Mouse (Mus musculus) neural tube, embryonic 11.5 days (tissue): Measurements from ENCODE around the gene Tsg101. TPM values are rescaled to one million over a fixed set of nuclear protein-coding genes. Genes with fewer than 3 reads are reported as not detected.

Experiments
- ATAC-seq: fragments of 200-750 bp; cut with Nextera tagmentation; 2 replicates; pipeline ENCODE4 v1.8.0; 2017; ENCODE audit warnings: moderate number of reproducible peaks, mild to moderate bottlenecking, moderate TSS enrichment, moderate library complexity; ENCODE audit not compliant: insufficient read depth, low FRiP score, low TSS enrichment
- DNase-seq: peaks from one replicate; pipeline ENCODE4 v3.0.0-alpha.2; 2015; ENCODE audit warnings: low spot score
- H3K27ac ChIP-seq: fragments of 300-500 bp; sonication (generic); 2 replicates; pipeline ENCODE4 v1.5.1; 2014; ENCODE audit warnings: low read depth, mild to moderate bottlenecking, low read length
- H3K27me3 ChIP-seq: fragments of 300-500 bp; sonication (generic); 2 replicates; pipeline ENCODE4 v1.6.1; 2014; ENCODE audit warnings: mild to moderate bottlenecking, low read length, mixed read lengths; ENCODE audit not compliant: control insufficient read depth, insufficient read depth
- H3K36me3 ChIP-seq: fragments of 300-500 bp; sonication (generic); 2 replicates; pipeline ENCODE4 v1.6.1; 2014; ENCODE audit warnings: mild to moderate bottlenecking, low read length, moderate library complexity, mixed read lengths; ENCODE audit not compliant: control insufficient read depth, insufficient read depth
- H3K4me1 ChIP-seq: fragments of 300-500 bp; sonication (generic); 2 replicates; pipeline ENCODE4 v1.6.1; 2014; ENCODE audit warnings: low read length, mixed read lengths; ENCODE audit not compliant: control insufficient read depth, insufficient read depth
- H3K4me2 ChIP-seq: fragments of 300-500 bp; sonication (generic); 2 replicates; pipeline ENCODE4 v1.6.1; 2014; ENCODE audit warnings: low read depth, mild to moderate bottlenecking, moderate library complexity
- H3K4me3 ChIP-seq: fragments of 300-500 bp; sonication (generic); 2 replicates; pipeline ENCODE4 v1.5.1; 2014; ENCODE audit warnings: low read depth, low read length
- H3K9ac ChIP-seq: fragments of 300-500 bp; sonication (generic); 2 replicates; pipeline ENCODE4 v1.6.1; 2014; ENCODE audit warnings: mild to moderate bottlenecking, low read length
- H3K9me3 ChIP-seq: fragments of 300-500 bp; sonication (generic); 2 replicates; pipeline ENCODE4 v1.6.1; 2016; ENCODE audit warnings: low read length; ENCODE audit not compliant: control insufficient read depth
- WGBS: fragments of 180-500 bp; shearing (Covaris S2); extraction: QIAGEN DNeasy Blood & Tissue Kit; methylation state at CpG from one replicate; pipeline ENCODE4 v1.1.7; 2014; 5-methylcytosine and 5-hydroxymethylcytosine counted together
- polyA plus RNA-seq: library from polyadenylated mRNA; unstranded; fragments of >200 nt; fragmentation: Nextera tagmentation; extraction: Ambion mirVana; gene quantifications from 2 replicates; pipeline ENCODE4 v1.2.1, GENCODE M21; 2014

The Tsg101 gene
- 338 and 352 TPM in 2 replicates for polyA plus RNA-seq

- H3K27ac ChIP-seq = peak within 1 kb of the TSS; percentile 96
- WGBS = under 1% methylated on average over 57 of the region's 75 CpGs
- H3K9me3 ChIP-seq = no peaks in the 10 kb centered on the region
- peak within 1 kb of the TSS; percentile 80 for H3K4me2 ChIP-seq
- peak within 1 kb of the TSS; percentile 87 for H3K4me3 ChIP-seq
- DNase-seq (peak; percentile 93), ATAC-seq (peak; percentile 93)
- no peaks in the 10 kb centered on the region for H3K27me3 ChIP-seq
- peak within 1 kb of the TSS; percentile 98 for H3K9ac ChIP-seq
- H3K36me3 ChIP-seq = no peaks in the 10 kb centered on the region
- peaks cover 6% of the 10 kb centered on the region for H3K4me1 ChIP-seq
These were observed at the start of gene Tsg101 for GRCm38 (mm10) chr7:46919551-46920176. Gene Tsg101, minus strand, starts transcription at chr7:46919969.

DNA sequence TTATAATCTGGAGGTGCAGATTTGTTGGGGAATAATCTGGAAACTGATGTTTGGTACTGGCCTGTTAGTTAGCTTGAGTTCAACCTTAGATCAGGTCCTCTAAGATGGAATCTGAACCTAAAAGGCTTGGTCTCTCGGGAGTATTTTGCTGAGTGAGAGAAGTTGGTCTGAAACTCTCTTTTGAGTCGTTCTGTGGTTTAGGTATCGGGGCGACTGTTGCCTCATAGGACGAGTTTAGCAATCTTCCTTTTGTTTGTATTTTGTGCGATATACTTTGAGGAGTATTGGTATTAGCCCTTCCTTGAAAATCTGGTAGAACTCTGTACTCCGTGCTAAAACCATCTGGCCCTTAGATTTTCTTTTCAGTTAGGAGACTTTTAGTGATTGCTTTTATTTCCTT lies 44.3 kb upstream of the Tsg101 start:
- Histone ChIP-seq H3K9me3 (no peaks in the 10 kb centered on the region), H3K4me1 (no peaks in the 10 kb centered on the region), H3K9ac (no peak overlapping the region), H3K27me3 (no peaks in the 10 kb centered on the region), H3K4me2 (no peak overlapping the region), H3K27ac (no peak overlapping the region), H3K4me3 (no peak overlapping the region), H3K36me3 (no peaks in the 10 kb centered on the region)
- 92% methylated on average over 7 of the region's 7 CpGs for WGBS
- DNase-seq (no peak), ATAC-seq (no peak)

DNA sequence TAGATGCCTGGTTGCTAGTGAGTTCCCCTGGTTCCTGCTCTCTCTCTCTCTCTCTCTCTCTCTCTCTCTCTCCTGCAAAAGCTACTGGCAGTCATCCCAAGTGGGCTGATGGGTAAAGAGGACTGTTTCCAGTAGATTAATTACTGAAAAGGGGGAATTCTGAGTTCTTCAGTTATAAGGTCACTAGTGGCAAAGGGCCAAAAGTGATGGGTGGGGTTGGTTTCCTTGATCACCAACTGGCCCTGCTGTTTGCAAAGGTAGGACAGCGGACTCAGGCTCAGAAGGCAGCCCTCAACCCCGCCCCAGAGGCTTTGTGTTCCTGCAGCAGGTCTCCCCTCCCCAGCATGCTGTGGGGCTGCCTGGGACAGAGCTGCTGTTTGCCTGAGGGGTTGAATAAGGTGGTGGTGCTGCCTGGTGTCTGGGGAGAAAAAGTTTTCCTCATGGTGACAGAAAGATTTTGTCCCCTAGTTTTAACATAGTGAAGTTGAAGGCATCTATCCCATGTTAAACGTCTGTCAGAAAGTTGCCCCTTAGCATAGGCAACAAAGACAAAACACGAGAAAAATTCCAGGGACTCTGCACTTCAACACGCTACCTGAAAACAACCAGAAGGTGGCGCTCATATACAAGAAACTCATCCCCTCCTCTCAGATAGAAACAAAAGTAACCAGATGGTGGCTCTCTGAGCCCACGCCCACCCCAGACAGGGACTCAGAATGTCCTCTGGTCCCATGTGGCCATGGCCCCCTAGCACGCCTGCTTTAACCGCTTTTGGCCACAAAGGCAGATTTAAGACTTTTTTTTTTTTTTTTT lies 43.2 kb upstream of the Tsg101 start:
- peak; percentile 78 for ATAC-seq
- Histone ChIP-seq H3K9ac (no peak overlapping the region), H3K4me1 (no peaks in the 10 kb centered on the region), H3K4me2 (no peak overlapping the region), H3K27ac (no peak overlapping the region), H3K4me3 (no peak overlapping the region), H3K9me3 (no peaks in the 10 kb centered on the region), H3K36me3 (no peaks in the 10 kb centered on the region), H3K27me3 (no peaks in the 10 kb centered on the region)
- 2% methylated on average over 9 of the region's 9 CpGs for WGBS
- DNase-seq = peak; percentile 84

GRCm38 (mm10) chr7:46962132-46962531 lies 42.4 kb upstream of the Tsg101 start:
- no peaks in the 10 kb centered on the region for H3K9me3 ChIP-seq
- H3K9ac ChIP-seq = no peak overlapping the region
- ATAC-seq (no peak), DNase-seq (no peak)
- H3K4me3 ChIP-seq = no peak overlapping the region
- H3K36me3 ChIP-seq = no peaks in the 10 kb centered on the region
- H3K4me2 ChIP-seq = no peak overlapping the region
- H3K27me3 ChIP-seq = no peaks in the 10 kb centered on the region
- no peak overlapping the region for H3K27ac ChIP-seq
- H3K4me1 ChIP-seq = peaks cover 6% of the 10 kb centered on the region; the same call in 1 of the 2 replicates

DNA sequence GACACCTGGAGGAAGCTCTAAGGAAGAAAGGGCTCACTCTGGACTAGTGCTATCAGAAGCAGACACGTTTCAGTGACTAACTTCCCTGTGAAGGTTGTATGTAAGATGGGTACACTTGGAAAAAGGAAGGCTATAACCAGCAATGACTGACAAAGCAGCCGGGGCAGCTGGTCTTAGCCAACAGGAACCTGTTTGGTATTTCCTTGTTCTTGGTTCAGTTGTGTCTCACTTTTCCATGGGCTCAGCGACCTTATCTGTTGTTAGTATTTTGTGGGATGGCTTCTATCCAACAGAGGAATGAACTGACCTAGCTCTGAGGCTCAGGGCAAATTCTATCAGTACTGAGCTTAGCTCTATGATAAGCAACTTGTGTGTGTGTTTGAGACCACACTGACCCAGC lies 41.2 kb upstream of the Tsg101 start:
- Histone ChIP-seq H3K27me3 (no peaks in the 10 kb centered on the region), H3K36me3 (no peaks in the 10 kb centered on the region), H3K4me1 (peaks cover 6% of the 10 kb centered on the region; the same call in 1 of the 2 replicates), H3K27ac (no peak overlapping the region), H3K9ac (no peak overlapping the region), H3K9me3 (no peaks in the 10 kb centered on the region), H3K4me2 (no peak overlapping the region), H3K4me3 (no peak overlapping the region)
- DNase-seq = no peak
- ATAC-seq = no peak
- WGBS = 73% methylated on average over 3 of the region's 3 CpGs

DNA sequence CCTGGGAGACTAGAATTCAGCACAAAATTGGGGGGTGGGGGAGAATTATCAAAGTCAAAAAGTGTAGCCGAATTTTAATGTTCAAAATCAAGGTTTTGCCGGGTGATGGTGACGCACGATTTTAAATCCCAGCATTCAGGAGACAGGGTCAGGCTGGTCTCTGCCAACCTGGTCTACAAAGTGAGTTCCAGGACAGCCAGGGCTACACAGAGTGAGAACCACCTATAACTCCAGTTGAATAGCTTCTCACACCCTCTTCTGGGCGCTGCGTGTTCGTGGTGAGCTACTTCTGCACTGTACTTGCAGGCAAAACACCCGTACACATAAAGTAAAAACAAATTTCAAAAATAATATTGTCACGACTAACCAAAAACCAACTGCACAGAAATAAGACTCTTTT lies 39.1 kb upstream of the Tsg101 start:
- DNase-seq = no peak
- Histone ChIP-seq H3K27ac (no peak overlapping the region), H3K27me3 (no peaks in the 10 kb centered on the region), H3K4me3 (peak overlapping the region; percentile 74), H3K9ac (peak overlapping the region; percentile 20), H3K4me1 (peaks cover 6% of the 10 kb centered on the region; the same call in 1 of the 2 replicates), H3K9me3 (no peaks in the 10 kb centered on the region), H3K36me3 (no peaks in the 10 kb centered on the region; the same call in 1 of the 2 replicates), H3K4me2 (peak overlapping the region; percentile 80)
- ATAC-seq = no peak
- 22% methylated on average over 9 of the region's 9 CpGs for WGBS

DNA sequence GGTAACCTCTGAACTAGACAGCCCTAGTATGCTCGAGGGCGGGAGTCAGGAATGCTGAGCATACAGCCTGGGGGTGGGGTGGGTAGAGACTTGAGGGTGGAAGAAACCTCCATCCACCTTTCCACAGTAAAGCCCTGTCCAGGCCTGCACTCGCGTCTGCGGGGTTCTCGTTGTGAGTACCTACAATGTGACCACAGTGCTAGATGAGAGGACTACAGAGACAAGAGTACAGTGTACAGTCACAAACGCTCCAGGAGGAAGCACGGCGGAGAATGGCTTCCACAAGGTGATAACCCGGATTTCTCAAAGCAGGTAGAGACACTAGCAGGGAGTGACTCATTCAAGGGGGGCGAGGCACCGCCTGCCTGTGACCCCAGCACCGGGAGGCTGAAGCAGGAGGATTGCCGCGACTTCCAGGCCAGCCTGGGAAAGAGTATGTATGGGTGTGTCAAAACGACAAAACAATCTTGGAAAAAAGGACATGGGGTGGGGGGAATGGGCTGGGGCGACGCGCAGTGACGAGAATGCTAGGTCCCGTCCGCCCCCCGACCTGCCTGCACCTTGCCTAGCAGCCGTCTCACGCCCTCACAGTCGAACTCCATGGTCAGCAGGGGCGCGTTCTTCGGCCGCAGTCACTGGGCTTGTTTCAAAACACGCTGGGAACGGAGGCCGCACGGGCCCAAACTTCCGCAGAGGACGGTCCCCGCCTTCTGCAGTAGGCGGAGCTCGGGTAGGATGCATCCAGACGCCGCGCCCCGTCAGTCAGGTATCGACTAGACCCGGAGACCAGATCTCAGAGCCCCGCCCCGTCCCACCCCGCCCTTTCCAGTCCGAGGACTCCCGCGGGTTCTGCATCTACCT lies 38.3 kb upstream of the Tsg101 start, which contains the start of gene Uevld:
TSS of gene Uevld (minus strand) at position 697 of the 861 bp plus-strand sequence.
- H3K4me2 ChIP-seq = peak within 1 kb of the TSS; percentile 80
- H3K9ac ChIP-seq = peak within 1 kb of the TSS; percentile 77
- H3K27me3 ChIP-seq = no peaks in the 10 kb centered on the region
- no peaks in the 10 kb centered on the region for H3K9me3 ChIP-seq
- peak within 1 kb of the TSS; percentile 74 for H3K4me3 ChIP-seq
- no peaks in the 10 kb centered on the region; the same call in 1 of the 2 replicates for H3K36me3 ChIP-seq
- WGBS = under 1% methylated on average over 50 of the region's 51 CpGs
- H3K4me1 ChIP-seq = peaks cover 6% of the 10 kb centered on the region; the same call in 1 of the 2 replicates
- peak; percentile 94 for DNase-seq
- peak; percentile 92 for ATAC-seq
- H3K27ac ChIP-seq = no peak within 1 kb of the TSS

DNA sequence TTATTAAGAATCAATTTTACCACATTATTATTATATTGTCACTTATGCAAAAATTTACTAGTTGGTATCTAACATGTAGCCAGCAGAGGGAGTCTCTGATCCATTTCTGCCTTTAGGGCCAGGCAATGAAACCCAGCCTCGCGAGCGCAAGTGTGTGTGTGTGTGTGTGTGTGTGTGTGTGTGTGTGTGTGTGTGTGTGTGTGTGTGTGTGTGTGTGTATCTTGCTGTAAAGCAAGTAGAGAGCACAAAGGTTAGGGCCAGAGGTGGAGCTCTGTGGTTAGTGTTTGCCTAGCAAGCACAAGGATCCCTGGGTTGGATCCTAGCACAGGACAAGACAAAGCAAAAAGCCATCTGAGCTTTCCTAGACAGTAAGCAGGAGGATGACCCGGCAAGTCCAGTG lies 16.1 kb upstream of the Tsg101 start:
- no peak overlapping the region for H3K27ac ChIP-seq
- no peak overlapping the region for H3K4me2 ChIP-seq
- no peak for ATAC-seq
- no peaks in the 10 kb centered on the region for H3K9me3 ChIP-seq
- H3K36me3 ChIP-seq = 0 out of 2 replicates have a peak, but pooled peaks cover 2% of the 10 kb centered on the region
- H3K4me3 ChIP-seq = no peak overlapping the region
- 84% methylated on average over 4 of the region's 4 CpGs for WGBS
- H3K27me3 ChIP-seq = no peaks in the 10 kb centered on the region
- H3K9ac ChIP-seq = no peak overlapping the region
- no peaks in the 10 kb centered on the region for H3K4me1 ChIP-seq
- DNase-seq = no peak
